Mouse (Mus musculus) kidney, adult 2 months (tissue): ENCODE data around the gene Fth1. TPM values are rescaled to one million over a fixed set of nuclear protein-coding genes. Genes with fewer than 3 reads are reported as not detected.
"Not testable (repeated sequence)": the region's sequence is repeated elsewhere in the genome, so short reads cannot be mapped to it uniquely, and the experiment has no call there.

Experiments
- DNase-seq: peaks from one replicate; pipeline ENCODE4 v3.0.0; 2021
- H3K27ac ChIP-seq: fragments of 200-500 bp; 2 replicates; pipeline ENCODE4 v1.5.1; 2012; ENCODE audit warnings: low read depth, low read length, control low read depth, inconsistent platforms; ENCODE audit not compliant: insufficient read depth
- H3K27me3 ChIP-seq: fragments of 200-500 bp; replicated peaks from 2 replicates; pipeline ENCODE4 v1.6.1; 2012; ENCODE audit warnings: mild to moderate bottlenecking, moderate library complexity, low read length, inconsistent platforms; ENCODE audit not compliant: control insufficient read depth, insufficient read depth
- H3K36me3 ChIP-seq: fragments of 200-500 bp; 2 replicates; pipeline ENCODE4 v1.6.1; 2012; ENCODE audit warnings: mild to moderate bottlenecking, moderate library complexity, low read length, inconsistent platforms; ENCODE audit not compliant: control insufficient read depth, insufficient read depth
- H3K4me1 ChIP-seq: fragments of 200-500 bp; 2 replicates; pipeline ENCODE4 v1.6.1; 2011; ENCODE audit warnings: low read length; ENCODE audit not compliant: control insufficient read depth, insufficient read depth
- H3K4me3 ChIP-seq: fragments of 200-500 bp; 2 replicates; pipeline ENCODE4 v1.5.1; 2011; ENCODE audit warnings: mild to moderate bottlenecking, low read depth, low read length, control low read depth; ENCODE audit not compliant: insufficient read depth
- CTCF ChIP-seq: fragments of 200-500 bp; conservative IDR thresholded peaks from 2 replicates; pipeline ENCODE4 v1.5.1; 2011; ENCODE audit warnings: low read depth, mild to moderate bottlenecking, control low read depth, low read length, moderate library complexity, mixed read lengths; ENCODE audit not compliant: insufficient read depth, insufficient read length
- POLR2A ChIP-seq: fragments of 200-500 bp; IDR thresholded peaks from one replicate; pipeline ENCODE4 v1.6.1; 2011; ENCODE audit warnings: low read depth, low read length, control low read depth
- WGBS: fragments of 180-500 bp; shearing (Covaris S2); methylation state at CpG from one replicate; pipeline ENCODE4 v1.1.7; 2018; 5-methylcytosine and 5-hydroxymethylcytosine counted together
- polyA plus RNA-seq: library from polyadenylated mRNA; depleted of rRNA; stranded (reverse); fragments of >200 nt; gene quantifications from 2 replicates; pipeline ENCODE4 v1.2.3, GENCODE M21; 2012; rRNA removed

Gene Fth1
- 8,110 and 8,726 TPM in 2 replicates for polyA plus RNA-seq

DNA sequence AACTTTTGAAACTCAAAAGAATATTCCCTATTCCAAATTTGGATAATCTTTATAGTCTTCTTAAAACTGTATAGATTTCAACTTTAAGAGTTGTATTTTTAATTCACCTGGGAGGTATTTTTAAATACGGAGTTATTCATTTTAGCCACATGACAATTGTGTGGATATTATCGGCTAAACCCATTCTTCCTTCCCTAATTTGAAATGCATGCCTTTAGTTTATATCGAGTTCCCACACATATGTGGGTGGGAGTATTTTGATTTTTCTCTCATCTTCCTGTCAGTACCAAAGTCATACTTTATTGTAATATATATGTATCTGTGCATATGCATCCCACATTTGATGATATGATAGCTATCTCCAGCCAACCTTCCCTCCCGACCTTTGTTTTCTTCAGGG is at the start of gene Fth1:
Gene Fth1, plus strand, starts transcription at position 341 of the 400 bp plus-strand sequence.
- TF ChIP-seq CTCF (no peak), POLR2A (no peak)
- H3K27me3 ChIP-seq, result no peaks in the 10 kb centered on the region
- H3K4me1 ChIP-seq, result peaks cover 27% of the 10 kb centered on the region
- H3K4me3 ChIP-seq, result no peak within 1 kb of the TSS
- H3K27ac ChIP-seq, result peak within 1 kb of the TSS; percentile 96
- WGBS, result 92% methylated on average over 4 of the region's 4 CpGs
- no peak for DNase-seq
- peaks cover 6% of the 10 kb centered on the region for H3K36me3 ChIP-seq

DNA sequence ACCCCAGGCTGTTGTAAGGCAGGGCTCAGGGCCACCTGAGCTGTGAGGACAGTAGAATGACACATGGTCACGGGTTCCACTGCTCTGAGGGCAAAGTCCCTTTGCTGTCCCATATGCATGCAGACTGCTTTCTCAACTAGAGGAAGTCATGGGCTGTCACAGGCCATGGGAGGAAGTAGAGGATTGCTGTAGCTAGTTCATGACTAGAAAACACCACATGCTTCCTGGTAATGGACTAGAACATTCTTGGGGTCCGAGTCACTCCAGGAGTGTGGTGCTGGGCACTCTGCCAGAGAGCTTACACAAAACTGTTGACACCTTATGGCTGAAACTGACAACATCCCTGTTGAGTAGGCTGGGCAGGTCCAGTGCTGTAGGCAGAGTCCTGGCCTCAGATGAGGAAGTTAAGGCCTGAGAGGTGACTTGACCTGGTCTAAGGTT is 49.2 kb upstream of the Fth1 start:
- H3K4me3 ChIP-seq, DNase-seq, H3K27ac ChIP-seq, H3K36me3 ChIP-seq, H3K4me1 ChIP-seq, H3K27me3 ChIP-seq: not testable (repeated sequence)
- 60% methylated on average over 2 of the region's 2 CpGs for WGBS

DNA sequence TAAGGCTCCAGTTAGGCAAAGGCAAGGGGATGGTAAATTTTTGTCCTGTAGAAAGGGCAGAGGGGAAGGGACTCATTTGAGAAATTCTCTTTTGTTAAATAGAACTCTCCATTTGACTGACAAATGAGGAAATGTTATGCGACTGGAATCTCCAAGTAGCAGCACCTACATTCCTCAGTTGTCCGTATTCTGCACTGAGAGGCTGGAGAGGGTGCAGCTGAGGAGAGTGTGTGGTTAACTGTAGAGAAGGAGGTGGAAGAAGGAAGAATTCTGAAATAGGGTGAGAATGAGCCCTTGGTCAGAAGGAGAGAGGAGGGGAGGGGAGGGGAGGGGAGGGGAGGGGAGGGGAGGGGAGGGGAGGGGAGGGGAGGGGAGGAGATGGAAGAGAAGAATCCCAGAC is 46.5 kb upstream of the Fth1 start:
- H3K27ac ChIP-seq, result no peak overlapping the region
- WGBS, result 88% methylated on average over 2 of the region's 2 CpGs
- peaks cover 5% of the 10 kb centered on the region; the same call in 1 of the 2 replicates for H3K4me1 ChIP-seq
- H3K4me3 ChIP-seq, result no peak overlapping the region
- TF ChIP-seq CTCF (no peak), POLR2A (no peak)
- no peak for DNase-seq
- no peaks in the 10 kb centered on the region for H3K27me3 ChIP-seq
- H3K36me3 ChIP-seq, result no peaks in the 10 kb centered on the region

- H3K36me3 ChIP-seq, result no peaks in the 10 kb centered on the region
- H3K27me3 ChIP-seq, result no peaks in the 10 kb centered on the region
- peaks cover 5% of the 10 kb centered on the region; the same call in 1 of the 2 replicates for H3K4me1 ChIP-seq
- TF ChIP-seq POLR2A (no peak), CTCF (no peak)
- 74% methylated on average over 5 of the region's 5 CpGs for WGBS
- no peak overlapping the region for H3K27ac ChIP-seq
- no peak overlapping the region for H3K4me3 ChIP-seq
- no peak for DNase-seq
Observed at GRCm38 (mm10) chr19:9936579-9936978, 43.8 kb upstream of the Fth1 start.

DNA sequence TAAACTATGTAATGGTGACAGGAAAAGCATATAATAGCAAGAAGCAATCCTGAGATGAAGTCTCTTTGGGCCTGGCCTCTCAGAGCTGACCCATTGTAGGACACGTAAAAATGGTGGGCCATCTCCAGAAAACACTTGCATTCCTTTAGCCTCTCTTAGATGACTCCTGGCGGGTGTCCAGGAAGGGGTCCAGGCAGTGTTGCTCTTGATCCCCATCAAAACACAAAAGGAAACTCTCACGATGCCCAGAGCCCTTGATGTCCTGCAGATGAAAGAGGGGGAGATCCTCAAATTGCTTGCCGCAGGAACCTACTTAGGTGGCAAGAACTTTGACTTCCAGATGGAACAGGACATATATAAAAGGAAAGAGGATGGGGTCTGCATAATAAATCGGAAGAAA is 43.0 kb upstream of the Fth1 start:
- peaks cover 5% of the 10 kb centered on the region; the same call in 1 of the 2 replicates for H3K4me1 ChIP-seq
- DNase-seq, result no peak
- H3K4me3 ChIP-seq, result no peak overlapping the region
- no peaks in the 10 kb centered on the region for H3K27me3 ChIP-seq
- H3K27ac ChIP-seq, result no peak overlapping the region
- 78% methylated on average over 5 of the region's 5 CpGs for WGBS
- no peaks in the 10 kb centered on the region for H3K36me3 ChIP-seq
- no peak for TF ChIP-seq CTCF
- no peak for TF ChIP-seq POLR2A

GRCm38 (mm10) chr19:9938156-9938823 is 42.1 kb upstream of the Fth1 start:
- TF ChIP-seq CTCF, result no peak
- TF ChIP-seq POLR2A, result no peak
- Histone ChIP-seq H3K27ac (no peak overlapping the region), H3K4me3 (no peak overlapping the region), H3K36me3 (no peaks in the 10 kb centered on the region), H3K27me3 (no peaks in the 10 kb centered on the region), H3K4me1 (peaks cover 5% of the 10 kb centered on the region; the same call in 1 of the 2 replicates)
- DNase-seq, result no peak
- WGBS, result 73% methylated on average over 6 of the region's 6 CpGs

DNA sequence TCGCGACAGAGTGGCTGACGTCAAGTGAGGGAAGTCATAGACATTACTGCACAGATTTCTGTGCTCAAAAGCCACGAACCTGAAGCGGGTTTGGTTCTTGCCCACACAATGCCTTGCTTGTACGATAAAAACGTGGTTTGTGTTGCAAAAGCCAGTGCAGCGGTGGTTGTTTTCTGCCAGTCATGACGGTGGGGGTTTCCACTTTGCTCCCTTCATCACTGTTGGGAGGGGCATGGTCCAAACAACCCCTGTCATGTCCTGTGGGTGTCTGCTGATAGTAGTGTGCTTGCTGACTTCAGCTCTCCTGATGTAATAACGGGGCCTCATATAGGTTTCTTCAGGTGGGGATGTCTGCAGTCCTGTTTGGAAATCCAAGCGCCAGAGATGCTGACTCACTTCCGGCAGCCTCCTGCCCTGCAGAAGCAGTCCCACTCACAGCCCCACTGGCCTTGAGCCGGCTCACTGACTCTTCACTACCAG is 41.5 kb upstream of the Fth1 start:
- TF ChIP-seq CTCF (no peak), POLR2A (no peak)
- 68% methylated on average over 13 of the region's 13 CpGs for WGBS
- H3K36me3 ChIP-seq, result no peaks in the 10 kb centered on the region
- peaks cover 5% of the 10 kb centered on the region; the same call in 1 of the 2 replicates for H3K4me1 ChIP-seq
- no peak for DNase-seq
- H3K4me3 ChIP-seq, result no peak overlapping the region
- H3K27me3 ChIP-seq, result no peaks in the 10 kb centered on the region
- H3K27ac ChIP-seq, result no peak overlapping the region
